Mouse (Mus musculus): Measurements from ENCODE around the gene Olfr429.

- TF ChIP-seq GATA1 (IDR thresholded peaks at IDR 0.05; ENCODE audit: low read length), result no peak
- TF ChIP-seq TAL1 (IDR thresholded peaks at IDR 0.05; ENCODE audit: low read length), result no peak
Measured at GRCm38 (mm10) chr1:174038480-174038879, 45.7 kb upstream of the Olfr429 start.
